Mouse (Mus musculus): ENCODE results near the gene Gm29564. TPM values are rescaled to one million over a fixed set of nuclear protein-coding genes. Genes with fewer than 3 reads are reported as not detected.

Gene Gm29564
- not detected for polyA plus RNA-seq (2012; fragmentation: generic; extraction: Trizol)

DNA sequence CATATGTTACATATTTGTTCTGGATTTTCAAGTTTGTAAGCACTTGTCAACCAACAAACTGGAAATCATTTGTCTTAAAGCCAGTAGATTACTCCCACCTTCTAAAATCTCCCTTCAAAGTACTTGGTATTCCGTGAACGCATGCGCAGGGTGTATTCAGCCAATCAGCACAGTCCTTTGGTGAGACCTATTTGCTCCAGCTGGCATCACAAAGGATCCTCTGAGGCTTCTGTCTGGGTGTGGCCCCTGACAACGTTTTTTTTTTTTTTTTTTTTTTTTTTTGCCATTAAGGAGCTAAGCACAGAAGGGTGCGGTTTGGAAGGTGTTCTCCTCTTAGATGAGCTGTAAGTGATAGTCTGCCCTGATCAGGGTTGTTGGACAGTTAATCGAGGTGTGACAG is at the start of gene Gm29564:
TSS of gene Gm29564 (plus strand) at position 301 of the 400 bp plus-strand sequence.

Other genes starting within 250 kb of the Gm29564 start
- gene Gm20867, start 249.8 kb upstream of the Gm29564 start, polyA plus RNA-seq (2012; fragmentation: generic; extraction: Trizol): not detected

Data from C3H10T1/2 (cell line).